Mouse (Mus musculus) CH12.LX (cell line): ENCODE measurements around the gene Cst3. TPM values are rescaled to one million over a fixed set of nuclear protein-coding genes. Genes with fewer than 3 reads are reported as not detected.

Experiments used
- DNase-seq: peaks from one replicate; pipeline ENCODE4 v3.0.0-alpha.2; 2013; ENCODE audit errors: extremely low read depth
- H3K27ac ChIP-seq: 2 replicates; pipeline ENCODE4 v1.5.1; 2012; ENCODE audit warnings: low read depth, mild to moderate bottlenecking, control low read depth, moderate library complexity; ENCODE audit not compliant: insufficient read depth
- H3K27me3 ChIP-seq: replicated peaks from 2 replicates; pipeline ENCODE3; 2012; ENCODE audit warnings: inconsistent platforms
- H3K36me3 ChIP-seq, 2 experiments: replicated peaks in 1 of 2; 2 replicates each; pipeline versions ENCODE3 to v1.6.1; 2012; ENCODE audit warnings: inconsistent platforms in 1 of 2, low read length in 1 of 2, mild to moderate bottlenecking in 1 of 2, mixed read lengths in 1 of 2, moderate library complexity in 1 of 2; ENCODE audit not compliant: control insufficient read depth in 1 of 2, insufficient read depth in 1 of 2
- H3K4me1 ChIP-seq, 2 experiments: 2 replicates each; pipeline ENCODE4 v1.6.1; 2012; ENCODE audit warnings: inconsistent platforms in 1 of 2, moderate library complexity in 1 of 2; ENCODE audit not compliant: insufficient read depth in 2 of 2, control insufficient read depth in 1 of 2
- H3K4me2 ChIP-seq: 2 replicates; pipeline ENCODE4 v1.6.1; 2012; ENCODE audit warnings: low read depth, mild to moderate bottlenecking, control low read depth; ENCODE audit not compliant: poor library complexity, insufficient read depth, severe bottlenecking
- H3K4me3 ChIP-seq, 3 experiments: fragments of 150-350 bp in 1 of 3; sonication (generic) in 1 of 3; replicated peaks in 1 of 3; 2 replicates each; pipeline versions ENCODE3 to v1.5.1; 2011 to 2012; ENCODE audit warnings: low read depth in 2 of 3, low read length in 2 of 3, mild to moderate bottlenecking in 2 of 3, moderate library complexity in 2 of 3, control low read depth in 1 of 3, improper control_type of control experiment in 1 of 3, inconsistent platforms in 1 of 3, mixed read lengths in 1 of 3; ENCODE audit not compliant: poor library complexity in 1 of 3
- H3K79me2 ChIP-seq: replicated peaks from 2 replicates; pipeline ENCODE4 v1.6.1; 2012; ENCODE audit warnings: mild to moderate bottlenecking, moderate library complexity; ENCODE audit not compliant: control insufficient read depth, poor library complexity, insufficient read depth, severe bottlenecking; ENCODE audit errors: extremely low read depth
- H3K9ac ChIP-seq: 2 replicates; pipeline ENCODE4 v1.6.1; 2012; ENCODE audit warnings: low read depth, mild to moderate bottlenecking, control low read depth, moderate library complexity; ENCODE audit not compliant: insufficient read depth
- H3K9me3 ChIP-seq: replicated peaks from 2 replicates; pipeline ENCODE3; 2012; ENCODE audit warnings: low read length, inconsistent platforms, mixed read lengths
- BHLHE40 ChIP-seq: IDR thresholded peaks from 2 replicates; pipeline ENCODE4 v1.6.1; 2011; ENCODE audit warnings: mild to moderate bottlenecking, low read depth, low read length, improper control_type of control experiment
- CTCF ChIP-seq, 2 experiments: IDR thresholded peaks in 1 of 2; conservative IDR thresholded peaks in 1 of 2; 2 replicates each; pipeline ENCODE4 v1.5.1; 2011 to 2012; ENCODE audit warnings: low read depth in 2 of 2, low read length in 2 of 2, improper control_type of control experiment in 1 of 2, inconsistent platforms in 1 of 2, mild to moderate bottlenecking in 1 of 2, moderate library complexity in 1 of 2
- ELF1 ChIP-seq: IDR thresholded peaks from 2 replicates; pipeline ENCODE4 v1.6.1; 2014; ENCODE audit warnings: low read depth, mild to moderate bottlenecking, inconsistent platforms, low read length, improper control_type of control experiment
- ETS1 ChIP-seq: conservative IDR thresholded peaks from 2 replicates; pipeline ENCODE4 v1.6.1; 2012; ENCODE audit warnings: low read depth, mild to moderate bottlenecking, inconsistent platforms, low read length, improper control_type of control experiment, moderate library complexity
- GABPA ChIP-seq: IDR thresholded peaks from 2 replicates; pipeline ENCODE4 v1.6.1; 2012; ENCODE audit warnings: low read depth, low read length, improper control_type of control experiment, inconsistent platforms; ENCODE audit not compliant: insufficient replicate concordance
- HCFC1 ChIP-seq: IDR thresholded peaks from 2 replicates; pipeline ENCODE4 v1.6.1; 2012; ENCODE audit warnings: low read depth, mild to moderate bottlenecking, inconsistent platforms, low read length, improper control_type of control experiment
- IRF4 ChIP-seq: IDR thresholded peaks from 2 replicates; pipeline ENCODE4 v1.6.1; 2014; ENCODE audit warnings: low read depth, mild to moderate bottlenecking, inconsistent platforms, low read length, improper control_type of control experiment
- JUN ChIP-seq: IDR thresholded peaks from 2 replicates; pipeline ENCODE4 v1.6.1; 2011; ENCODE audit warnings: low read depth, mild to moderate bottlenecking, low read length, improper control_type of control experiment, moderate library complexity; ENCODE audit not compliant: insufficient read depth
- JUND ChIP-seq: conservative IDR thresholded peaks from 2 replicates; pipeline ENCODE4 v1.6.1; 2011; ENCODE audit warnings: low read depth, low read length, improper control_type of control experiment
- MAFK ChIP-seq: IDR thresholded peaks from 2 replicates; pipeline ENCODE4 v1.6.1; 2011; ENCODE audit warnings: low read length, improper control_type of control experiment; ENCODE audit not compliant: insufficient replicate concordance
- MAX ChIP-seq: IDR thresholded peaks from 2 replicates; pipeline ENCODE4 v1.6.1; 2011; ENCODE audit warnings: low read length, improper control_type of control experiment
- MAZ ChIP-seq: IDR thresholded peaks from 2 replicates; pipeline ENCODE4 v1.6.1; 2012; ENCODE audit warnings: low read depth, mild to moderate bottlenecking, inconsistent platforms, low read length, improper control_type of control experiment, moderate library complexity
- MEF2A ChIP-seq: IDR thresholded peaks from 2 replicates; pipeline ENCODE4 v1.6.1; 2014; ENCODE audit warnings: low read depth, mild to moderate bottlenecking, inconsistent platforms, low read length, improper control_type of control experiment, borderline replicate concordance
- MXI1 ChIP-seq: IDR thresholded peaks from 2 replicates; pipeline ENCODE4 v1.6.1; 2011; ENCODE audit warnings: mild to moderate bottlenecking, low read depth, low read length, improper control_type of control experiment
- MYC ChIP-seq: IDR thresholded peaks from 2 replicates; pipeline ENCODE4 v1.6.1; 2011; ENCODE audit warnings: low read depth, mild to moderate bottlenecking, improper control_type of control experiment, low read length
- NELFE ChIP-seq: IDR thresholded peaks from 2 replicates; pipeline ENCODE4 v1.6.1; 2011; ENCODE audit warnings: low read depth, low read length, improper control_type of control experiment
- PAX5 ChIP-seq: IDR thresholded peaks from 2 replicates; pipeline ENCODE4 v1.6.1; 2012; ENCODE audit warnings: low read length, inconsistent platforms, mixed read lengths
- POLR2A ChIP-seq: IDR thresholded peaks from 2 replicates; pipeline ENCODE4 v1.6.1; 2011; ENCODE audit warnings: low read depth, mild to moderate bottlenecking, improper control_type of control experiment, low read length
- RAD21 ChIP-seq: IDR thresholded peaks from 2 replicates; pipeline ENCODE4 v1.6.1; 2011; ENCODE audit warnings: low read depth, mild to moderate bottlenecking, low read length, improper control_type of control experiment, moderate library complexity
- RCOR1 ChIP-seq: conservative IDR thresholded peaks from 2 replicates; pipeline ENCODE4 v1.6.1; 2012; ENCODE audit warnings: low read depth, mild to moderate bottlenecking, inconsistent platforms, low read length, improper control_type of control experiment
- SIN3A ChIP-seq: IDR thresholded peaks from 2 replicates; pipeline ENCODE4 v1.6.1; 2012; ENCODE audit warnings: low read length, improper control_type of control experiment, inconsistent platforms
- SMC3 ChIP-seq: IDR thresholded peaks from 2 replicates; pipeline ENCODE4 v1.6.1; 2011; ENCODE audit warnings: low read depth, low read length, improper control_type of control experiment
- TCF12 ChIP-seq: IDR thresholded peaks from 2 replicates; pipeline ENCODE4 v1.6.1; 2014; ENCODE audit warnings: low read depth, mild to moderate bottlenecking, inconsistent platforms, low read length, improper control_type of control experiment
- USF1 ChIP-seq: IDR thresholded peaks from 2 replicates; pipeline ENCODE4 v1.6.1; 2014; ENCODE audit warnings: low read depth, mild to moderate bottlenecking, inconsistent platforms, low read length, improper control_type of control experiment
- USF2 ChIP-seq: conservative IDR thresholded peaks from 2 replicates; pipeline ENCODE4 v1.6.1; 2011; ENCODE audit warnings: low read depth, low read length, improper control_type of control experiment
- ZC3H11A ChIP-seq: IDR thresholded peaks from 2 replicates; pipeline ENCODE4 v1.6.1; 2012; ENCODE audit warnings: low read depth, mild to moderate bottlenecking, inconsistent platforms, low read length, improper control_type of control experiment
- ZKSCAN1 ChIP-seq: IDR thresholded peaks from 2 replicates; pipeline ENCODE4 v1.6.1; 2012; ENCODE audit warnings: low read depth, inconsistent platforms, low read length, improper control_type of control experiment, borderline replicate concordance
- ZMIZ1 ChIP-seq: IDR thresholded peaks from 2 replicates; pipeline ENCODE4 v1.6.1; 2012; ENCODE audit warnings: low read depth, mild to moderate bottlenecking, inconsistent platforms, low read length, improper control_type of control experiment
- dilution Hi-C: fragments of 300-500 bp; cut with MboI; formaldehyde crosslinking; loops from 2 replicates; pipeline ENCODE4 v1.14.3; 2020; ENCODE audit warnings: low sequenced_read_pairs; ENCODE audit not compliant: extremely low pct_unique_long_range_greater_than_20kb, extremely low pct_ligation_motif_present
- in situ Hi-C: fragments of 300-500 bp; cut with MboI; formaldehyde crosslinking; loops from 3 replicates; pipeline ENCODE4 v1.14.3; 2019; ENCODE audit warnings: low sequenced_read_pairs, low pct_ligation_motif_present, low pct_unique_long_range_greater_than_20kb, mixed read lengths
- polyA plus RNA-seq: library from polyadenylated mRNA; unstranded; fragments of >175 nt; gene quantifications from 2 replicates; pipeline ENCODE4 v1.2.1, GENCODE M21; 2012; ENCODE audit warnings: low read depth; ENCODE audit not compliant: insufficient read length
- total RNA-seq, 2 experiments: library from RNA; depleted of rRNA; stranded (reverse); fragments of 300-350 nt in 1 of 2; fragments of >200 nt in 1 of 2; gene quantifications; 2 replicates each; pipeline ENCODE4 v1.2.3; 2012 to 2014

The Cst3 gene
- total and polyA plus RNA-seq, 3 experiments, result 156 to 231 (median 209) TPM

DNA sequence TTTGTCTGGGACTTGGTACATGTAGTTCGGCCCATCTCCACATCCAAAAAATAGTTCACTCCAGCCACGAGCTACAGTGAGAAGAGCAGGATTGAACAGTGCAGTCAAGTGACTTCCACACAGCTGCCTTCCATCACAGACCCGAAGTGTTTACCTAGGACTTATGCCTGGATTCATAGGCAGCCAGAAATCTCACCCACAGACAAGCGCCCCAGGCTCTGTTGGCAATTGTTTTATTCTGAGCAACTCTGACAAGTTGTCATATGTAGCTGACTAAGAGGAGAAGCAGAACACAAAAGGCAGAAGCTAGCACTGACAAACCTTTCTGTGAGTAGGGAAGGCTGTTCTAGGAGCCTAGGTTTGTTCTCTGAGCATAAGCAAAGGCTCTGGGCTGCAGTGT is 2.6 kb downstream of the Cst3 start:
- Histone ChIP-seq H3K9me3 (no peaks in the 10 kb centered on the region), H3K27ac (no peak overlapping the region), H3K4me3 (no peak overlapping the region), H3K27me3 (no peaks in the 10 kb centered on the region), H3K9ac (no peak overlapping the region), H3K4me1 (peaks cover 12 to 42% of the 10 kb centered on the region in 2 experiments), H3K4me2 (peak overlapping the region; percentile 87; the same call in 1 of the 2 replicates), H3K36me3 (peaks cover 7 to 30% of the 10 kb centered on the region in 2 experiments), H3K79me2 (peaks cover 16% of the 10 kb centered on the region)
- no peak for DNase-seq
- TF ChIP-seq JUND (no peak), JUN (no peak), IRF4 (no peak), RAD21 (no peak), RCOR1 (no peak), ETS1 (no peak), MXI1 (no peak), MYC (no peak), USF1 (no peak), MAX (no peak), ZC3H11A (no peak), CTCF (conservative IDR thresholded peaks at IDR 0.05 in 1 of 2, IDR thresholded peaks at IDR 0.05 in 1 of 2; ENCODE audit: low read depth in 2 of 2, low read length in 2 of 2) (no peak), ZMIZ1 (no peak), MEF2A (no peak), SIN3A (no peak), HCFC1 (no peak), USF2 (no peak), PAX5 (no peak)
- in situ Hi-C loops (no loop called here), dilution Hi-C loops (no loop called here)

GRCm38 (mm10) chr2:148870526-148870925 is 5.0 kb downstream of the Cst3 start:
- no peak for TF ChIP-seq CTCF (conservative IDR thresholded peaks at IDR 0.05 in 1 of 2, IDR thresholded peaks at IDR 0.05 in 1 of 2; ENCODE audit: low read depth in 2 of 2, low read length in 2 of 2)
- no peak for TF ChIP-seq SMC3
- TF ChIP-seq ELF1, result no peak
- no peak for TF ChIP-seq MYC
- no peak for TF ChIP-seq ZMIZ1
- no peak for TF ChIP-seq IRF4
- TF ChIP-seq NELFE, result no peak
- no peak for TF ChIP-seq ZKSCAN1
- no peak for TF ChIP-seq RCOR1
- TF ChIP-seq POLR2A, result no peak
- TF ChIP-seq HCFC1, result no peak
- no peak for TF ChIP-seq GABPA
- TF ChIP-seq BHLHE40, result no peak
- TF ChIP-seq MEF2A, result no peak
- no peak for TF ChIP-seq MAZ
- TF ChIP-seq JUN, result no peak
- no peak for TF ChIP-seq JUND
- no peak for TF ChIP-seq ETS1
- no peak for TF ChIP-seq MAFK
- no peak for TF ChIP-seq TCF12
- TF ChIP-seq, all 38 proteins: peak for 0
- in situ Hi-C loops (no loop called here), dilution Hi-C loops (no loop called here)
- no peaks in the 10 kb centered on the region for H3K9me3 ChIP-seq
- no peak overlapping the region for H3K4me3 ChIP-seq
- H3K9ac ChIP-seq, result no peak overlapping the region
- no peak overlapping the region for H3K27ac ChIP-seq
- H3K27me3 ChIP-seq, result no peaks in the 10 kb centered on the region
- peaks cover 7 to 30% of the 10 kb centered on the region in 2 experiments for H3K36me3 ChIP-seq
- H3K79me2 ChIP-seq, result peaks cover 16% of the 10 kb centered on the region
- H3K4me2 ChIP-seq, result no peak overlapping the region
- no peak for DNase-seq
- peaks cover 4 to 21% of the 10 kb centered on the region in 2 experiments; a peak in 3 of 4 replicates for H3K4me1 ChIP-seq
